Mouse (Mus musculus) myocyte (in vitro differentiated cells): ENCODE measurements at regions not wholly inside any gene's neighbourhood (a gene's known extent, or its start where the extent isn't known, plus 50 kb on each side); places are given as distances from the start of the nearest gene placed in this dataset.

Source experiments
- H3K27me3 ChIP-seq: one replicate; pipeline ENCODE4 v1.6.1; 2011; ENCODE audit not compliant: control insufficient read depth, insufficient read depth, insufficient read length
- H3K36me3 ChIP-seq: one replicate; pipeline ENCODE4 v1.6.1; 2011; ENCODE audit not compliant: control insufficient read depth, insufficient read depth
- H3K4me2 ChIP-seq: one replicate; pipeline ENCODE4 v1.6.1; 2011; ENCODE audit warnings: low read depth, control low read depth
- H3K4me3 ChIP-seq: one replicate; pipeline ENCODE4 v1.5.1; 2011; ENCODE audit warnings: mild to moderate bottlenecking, control low read depth, moderate library complexity
- H3K79me2 ChIP-seq: one replicate; pipeline ENCODE4 v1.6.1; 2011; ENCODE audit not compliant: control insufficient read depth, insufficient read depth
- H3ac ChIP-seq: one replicate; pipeline ENCODE4 v1.6.1; 2011; ENCODE audit not compliant: control insufficient read depth, insufficient read length
- CEBPB ChIP-seq: IDR thresholded peaks from 2 replicates; pipeline ENCODE4 v1.6.1; 2011; ENCODE audit warnings: mild to moderate bottlenecking, moderate library complexity; ENCODE audit not compliant: poor library complexity, insufficient read depth, severe bottlenecking
- E2F4 ChIP-seq: IDR thresholded peaks from one replicate; pipeline ENCODE4 v1.6.1; 2011; ENCODE audit warnings: mild to moderate bottlenecking, control low read depth, moderate library complexity; ENCODE audit not compliant: insufficient read depth
- MAX ChIP-seq: IDR thresholded peaks from one replicate; pipeline ENCODE4 v1.6.1; 2011; ENCODE audit warnings: low read depth, mild to moderate bottlenecking, control low read depth
- MYOD1 ChIP-seq, 3 experiments: IDR thresholded peaks; one replicate each; pipeline ENCODE4 v1.6.1; 2011; ENCODE audit warnings: control low read depth in 2 of 3, low read depth in 2 of 3, mild to moderate bottlenecking in 2 of 3, moderate library complexity in 1 of 3; ENCODE audit not compliant: insufficient read length in 2 of 3, control insufficient read depth in 1 of 3
- MYOG ChIP-seq, 3 experiments: IDR thresholded peaks; one replicate each; pipeline ENCODE4 v1.6.1; 2011; ENCODE audit warnings: control low read depth in 2 of 3, low read depth in 2 of 3, mild to moderate bottlenecking in 2 of 3; ENCODE audit not compliant: insufficient read length in 2 of 3, control insufficient read depth in 1 of 3, insufficient read depth in 1 of 3
- POLR2A ChIP-seq: IDR thresholded peaks from one replicate; pipeline ENCODE4 v1.6.1; 2011; ENCODE audit warnings: low read depth, mild to moderate bottlenecking, control low read depth, moderate library complexity; ENCODE audit not compliant: insufficient read length
- POLR2AphosphoS2 ChIP-seq: IDR thresholded peaks from one replicate; pipeline ENCODE4 v1.6.1; 2011; ENCODE audit warnings: low read depth, control low read depth; ENCODE audit not compliant: insufficient read length
- REST ChIP-seq: IDR thresholded peaks from one replicate; pipeline ENCODE4 v1.6.1; 2011; ENCODE audit warnings: mild to moderate bottlenecking, control low read depth, moderate library complexity; ENCODE audit not compliant: insufficient read depth, insufficient read length
- SRF ChIP-seq: IDR thresholded peaks from one replicate; pipeline ENCODE4 v1.6.1; 2011; ENCODE audit warnings: low read depth; ENCODE audit not compliant: control insufficient read depth, insufficient read length
- TCF12 ChIP-seq: IDR thresholded peaks from one replicate; pipeline ENCODE4 v1.6.1; 2011; ENCODE audit warnings: mild to moderate bottlenecking, control low read depth; ENCODE audit not compliant: poor library complexity, insufficient read depth, severe bottlenecking
- TCF3 ChIP-seq: IDR thresholded peaks from one replicate; pipeline ENCODE4 v1.6.1; 2011; ENCODE audit warnings: low read depth, control low read depth; ENCODE audit not compliant: insufficient read length
- USF1 ChIP-seq: IDR thresholded peaks from one replicate; pipeline ENCODE4 v1.6.1; 2011; ENCODE audit warnings: low read depth, mild to moderate bottlenecking, control low read depth, moderate library complexity

- Histone ChIP-seq H3ac (no peak overlapping the region), H3K4me3 (no peak overlapping the region), H3K27me3 (peaks cover 22% of the 10 kb centered on the region), H3K4me2 (no peak overlapping the region), H3K36me3 (no peaks in the 10 kb centered on the region), H3K79me2 (no peaks in the 10 kb centered on the region)
- TF ChIP-seq TCF12 = no peak
- TF ChIP-seq USF1 = no peak
- TF ChIP-seq E2F4 = no peak
These were observed 58.5 kb upstream of the Top1 start for GRCm38 (mm10) chr2:160587015-160587835.

- Histone ChIP-seq H3K36me3 (no peaks in the 10 kb centered on the region), H3ac (no peak overlapping the region), H3K4me2 (no peak overlapping the region), H3K4me3 (no peak overlapping the region), H3K27me3 (peaks cover 21% of the 10 kb centered on the region), H3K79me2 (no peaks in the 10 kb centered on the region)
- TF ChIP-seq REST (no peak), TCF3 (no peak)
These were observed 57.3 kb upstream of the Top1 start for GRCm38 (mm10) chr2:160588401-160588800.

GRCm38 (mm10) chr2:160590209-160590910 is 55.3 kb upstream of the Top1 start:
- Histone ChIP-seq H3ac (no peak overlapping the region), H3K27me3 (peaks cover 2% of the 10 kb centered on the region), H3K4me3 (no peak overlapping the region), H3K36me3 (no peaks in the 10 kb centered on the region), H3K79me2 (no peaks in the 10 kb centered on the region), H3K4me2 (no peak overlapping the region)
- TF ChIP-seq POLR2A (no peak), USF1 (no peak), REST (no peak), TCF12 (no peak), MYOD1 (IDR thresholded peaks at IDR 0.05; ENCODE audit: control insufficient read depth in 1 of 3, insufficient read length in 2 of 3, low read depth in 2 of 3) (no peak), E2F4 (no peak), POLR2AphosphoS2 (no peak), SRF (no peak), MAX (no peak), MYOG (IDR thresholded peaks at IDR 0.05; ENCODE audit: control insufficient read depth in 1 of 3, insufficient read depth in 1 of 3, insufficient read length in 2 of 3, low read depth in 2 of 3) (no peak), TCF3 (no peak), CEBPB (no peak)

GRCm38 (mm10) chr2:160591446-160592180 is 54.1 kb upstream of the Top1 start:
- Histone ChIP-seq H3K27me3 (no peaks in the 10 kb centered on the region), H3ac (no peak overlapping the region), H3K4me2 (no peak overlapping the region), H3K4me3 (no peak overlapping the region), H3K79me2 (no peaks in the 10 kb centered on the region), H3K36me3 (no peaks in the 10 kb centered on the region)
- TF ChIP-seq E2F4 (no peak), TCF12 (no peak), POLR2AphosphoS2 (no peak), MYOG (IDR thresholded peaks at IDR 0.05; ENCODE audit: control insufficient read depth in 1 of 3, insufficient read depth in 1 of 3, insufficient read length in 2 of 3, low read depth in 2 of 3) (no peak), POLR2A (no peak), MYOD1 (IDR thresholded peaks at IDR 0.05; ENCODE audit: control insufficient read depth in 1 of 3, insufficient read length in 2 of 3, low read depth in 2 of 3) (no peak), USF1 (no peak), SRF (no peak), MAX (no peak), CEBPB (no peak), REST (no peak), TCF3 (no peak)

- Histone ChIP-seq H3ac (no peak overlapping the region), H3K79me2 (no peaks in the 10 kb centered on the region), H3K27me3 (no peaks in the 10 kb centered on the region), H3K4me2 (no peak overlapping the region), H3K4me3 (no peak overlapping the region), H3K36me3 (no peaks in the 10 kb centered on the region)
- TF ChIP-seq TCF12 (no peak), SRF (no peak), REST (no peak), MYOG (IDR thresholded peaks at IDR 0.05; ENCODE audit: control insufficient read depth in 1 of 3, insufficient read depth in 1 of 3, insufficient read length in 2 of 3, low read depth in 2 of 3) (no peak), POLR2AphosphoS2 (no peak), MAX (no peak), TCF3 (no peak), CEBPB (no peak), POLR2A (no peak), E2F4 (no peak), USF1 (no peak), MYOD1 (IDR thresholded peaks at IDR 0.05; ENCODE audit: control insufficient read depth in 1 of 3, insufficient read length in 2 of 3, low read depth in 2 of 3) (no peak)
These were observed 52.7 kb upstream of the Top1 start for GRCm38 (mm10) chr2:160593035-160593434.
